Mouse (Mus musculus): Measurements from ENCODE around the gene Actn4. TPM values are rescaled to one million over a fixed set of nuclear protein-coding genes. Genes with fewer than 3 reads are reported as not detected.

Gene Actn4
- polyA plus RNA-seq, 1 experiment from 2014 or later, result 109 TPM

DNA sequence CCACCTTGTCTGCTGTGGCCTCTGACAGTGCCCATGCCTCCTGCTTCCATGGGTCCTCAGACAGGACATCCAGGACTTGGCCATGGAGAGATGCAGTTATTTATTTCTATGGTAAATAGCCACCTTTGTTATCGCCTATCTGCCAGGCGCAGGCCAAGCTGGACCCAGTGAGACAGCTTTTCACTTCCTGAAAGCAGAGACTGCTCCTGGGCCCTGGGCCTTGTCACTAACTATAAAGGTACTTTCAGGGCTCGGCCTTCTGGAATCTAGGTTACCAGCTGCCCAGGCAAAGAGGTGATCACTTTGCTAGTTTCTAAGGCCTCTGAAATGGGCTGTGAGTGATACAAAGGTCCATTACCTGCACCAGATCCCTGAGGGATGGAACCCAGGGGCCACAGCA is 37.3 kb downstream of the Actn4 start:
- H3K27me3 ChIP-seq (ENCODE audit: control insufficient read depth, insufficient read depth, low read length), result no peaks in the 10 kb centered on the region
- no peaks in the 10 kb centered on the region for H3K9me3 ChIP-seq (ENCODE audit: control insufficient read depth, low read length)
- no peak overlapping the region for H3K4me2 ChIP-seq (ENCODE audit: low read depth, low read length)
- H3K36me3 ChIP-seq (ENCODE audit: control insufficient read depth, insufficient read depth, low read length), result no peaks in the 10 kb centered on the region
- no peak overlapping the region for H3K4me3 ChIP-seq (ENCODE audit: low read depth, low read length)
- H3K9ac ChIP-seq (replicated peaks; ENCODE audit: low read depth, low read length), result no peak overlapping the region
- H3K4me1 ChIP-seq (ENCODE audit: control insufficient read depth, insufficient read depth, low read length), result peaks cover 39% of the 10 kb centered on the region
- no peak overlapping the region; the same call in 1 of the 2 replicates for H3K27ac ChIP-seq (ENCODE audit: low read depth, low read length)
- no peak for ATAC-seq (ENCODE audit: low read depth)
- 83% methylated on average over 3 of the region's 3 CpGs for WGBS

DNA sequence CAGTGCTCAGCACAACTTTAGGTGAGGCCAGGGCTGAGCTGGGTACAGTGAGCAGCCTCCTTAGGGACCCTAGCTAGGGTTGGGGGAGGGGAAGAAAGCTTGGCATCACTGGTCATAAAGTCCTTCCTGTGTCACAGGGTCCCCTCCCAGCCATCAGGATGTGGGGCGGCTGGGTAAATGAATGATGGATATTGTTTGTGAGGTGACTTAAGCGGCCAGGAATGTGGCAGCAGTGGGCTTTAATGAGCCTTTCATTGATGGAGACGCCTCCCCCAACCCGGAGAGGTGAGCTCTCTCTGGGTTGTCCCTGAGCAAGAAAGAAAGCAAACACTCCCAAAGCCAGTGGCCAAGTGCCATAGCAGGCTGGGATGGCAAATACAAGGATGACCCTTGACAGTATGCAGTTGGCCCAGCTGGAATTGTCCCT is 38.3 kb downstream of the Actn4 start:
- WGBS, result 2% methylated on average over 4 of the region's 4 CpGs
- no peak for ATAC-seq (ENCODE audit: low read depth)
- no peak overlapping the region for H3K9ac ChIP-seq (replicated peaks; ENCODE audit: low read depth, low read length)

DNA sequence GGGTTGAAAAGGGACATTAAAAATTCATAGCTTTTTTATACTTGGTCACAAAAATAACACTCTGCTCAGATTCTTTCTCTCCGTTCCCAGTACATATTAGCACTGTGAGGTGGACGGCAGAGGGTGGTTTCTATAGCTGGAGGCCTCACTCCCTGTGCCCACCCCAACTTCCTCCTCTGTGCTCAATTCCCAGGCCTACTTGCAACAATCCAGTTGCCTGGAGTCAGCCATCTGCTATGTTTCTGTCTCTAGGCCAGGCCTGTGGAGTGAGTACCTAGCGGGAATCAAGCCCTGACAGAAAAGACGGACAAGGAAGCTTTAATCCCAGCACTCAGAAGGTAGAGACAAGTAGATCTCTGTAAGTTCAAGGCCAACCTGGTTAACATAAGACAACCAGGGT is 39.5 kb downstream of the Actn4 start:
- H3K36me3 ChIP-seq (ENCODE audit: control insufficient read depth, insufficient read depth, low read length), result peaks cover 8% of the 10 kb centered on the region; the same call in 1 of the 2 replicates
- H3K27me3 ChIP-seq (ENCODE audit: control insufficient read depth, insufficient read depth, low read length), result no peaks in the 10 kb centered on the region
- WGBS, result 53% methylated on average over 4 of the region's 4 CpGs
- H3K4me3 ChIP-seq (ENCODE audit: low read depth, low read length), result no peak overlapping the region
- no peak for ATAC-seq (ENCODE audit: low read depth)
- H3K9ac ChIP-seq (replicated peaks; ENCODE audit: low read depth, low read length), result no peak overlapping the region
- no peak overlapping the region for H3K27ac ChIP-seq (ENCODE audit: low read depth, low read length)
- peaks cover 42% of the 10 kb centered on the region for H3K4me1 ChIP-seq (ENCODE audit: control insufficient read depth, insufficient read depth, low read length)
- H3K4me2 ChIP-seq (ENCODE audit: low read depth, low read length), result no peak overlapping the region
- no peaks in the 10 kb centered on the region for H3K9me3 ChIP-seq (ENCODE audit: control insufficient read depth, low read length)

More for the DNA sequence above, 38.3 kb downstream of the Actn4 start:
- Histone ChIP-seq H3K27me3 (ENCODE audit: control insufficient read depth, insufficient read depth, low read length) (no peaks in the 10 kb centered on the region), H3K4me3 (ENCODE audit: low read depth, low read length) (no peak overlapping the region), H3K4me2 (ENCODE audit: low read depth, low read length) (no peak overlapping the region), H3K36me3 (ENCODE audit: control insufficient read depth, insufficient read depth, low read length) (no peaks in the 10 kb centered on the region), H3K4me1 (ENCODE audit: control insufficient read depth, insufficient read depth, low read length) (peaks cover 42% of the 10 kb centered on the region), H3K27ac (ENCODE audit: low read depth, low read length) (peak overlapping the region; percentile 35; the same call in 1 of the 2 replicates), H3K9me3 (ENCODE audit: control insufficient read depth, low read length) (no peaks in the 10 kb centered on the region)

DNA sequence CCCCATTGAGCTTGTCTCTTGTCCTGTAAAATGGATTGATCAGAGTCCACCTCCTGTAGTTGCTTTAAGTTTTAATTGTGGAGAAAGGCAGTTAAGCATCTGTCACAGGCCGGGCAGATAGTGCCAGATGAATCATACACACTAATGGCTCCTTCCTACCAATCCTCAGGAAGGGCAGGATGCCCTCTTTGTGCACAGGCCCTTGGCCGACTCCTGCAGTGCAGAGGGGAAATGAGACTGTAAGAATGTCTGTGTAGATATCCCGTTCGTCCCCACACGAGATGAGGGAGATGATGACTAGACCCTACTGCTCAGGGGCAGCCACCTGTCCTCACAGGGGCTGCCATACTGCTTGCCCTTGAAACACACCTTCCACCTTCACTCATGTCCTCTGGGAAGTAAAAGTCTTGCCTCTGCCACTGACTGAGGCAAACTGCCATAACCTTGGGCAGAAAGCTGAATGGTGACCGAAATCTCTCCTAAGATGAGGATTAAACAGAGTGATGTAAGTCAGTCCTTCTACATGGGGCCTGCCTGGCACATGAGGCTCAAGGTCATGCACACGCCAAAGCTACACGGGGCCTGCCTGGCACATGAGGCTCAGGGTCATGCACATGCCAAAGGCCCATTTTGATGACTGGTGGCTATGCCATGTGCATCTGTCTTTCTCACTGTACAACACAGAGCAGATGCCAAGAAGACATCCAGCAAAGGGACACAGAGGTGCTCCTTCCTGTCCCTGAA is 40.2 kb downstream of the Actn4 start:
- peaks cover 8% of the 10 kb centered on the region; the same call in 1 of the 2 replicates for H3K36me3 ChIP-seq (ENCODE audit: control insufficient read depth, insufficient read depth, low read length)
- 79% methylated on average over 8 of the region's 8 CpGs for WGBS
- ATAC-seq (ENCODE audit: low read depth), result no peak
- no peak overlapping the region for H3K4me2 ChIP-seq (ENCODE audit: low read depth, low read length)
- no peaks in the 10 kb centered on the region for H3K9me3 ChIP-seq (ENCODE audit: control insufficient read depth, low read length)
- no peaks in the 10 kb centered on the region for H3K27me3 ChIP-seq (ENCODE audit: control insufficient read depth, insufficient read depth, low read length)
- H3K4me3 ChIP-seq (ENCODE audit: low read depth, low read length), result no peak overlapping the region
- no peak overlapping the region for H3K27ac ChIP-seq (ENCODE audit: low read depth, low read length)
- peaks cover 42% of the 10 kb centered on the region for H3K4me1 ChIP-seq (ENCODE audit: control insufficient read depth, insufficient read depth, low read length)
- no peak overlapping the region for H3K9ac ChIP-seq (replicated peaks; ENCODE audit: low read depth, low read length)

DNA sequence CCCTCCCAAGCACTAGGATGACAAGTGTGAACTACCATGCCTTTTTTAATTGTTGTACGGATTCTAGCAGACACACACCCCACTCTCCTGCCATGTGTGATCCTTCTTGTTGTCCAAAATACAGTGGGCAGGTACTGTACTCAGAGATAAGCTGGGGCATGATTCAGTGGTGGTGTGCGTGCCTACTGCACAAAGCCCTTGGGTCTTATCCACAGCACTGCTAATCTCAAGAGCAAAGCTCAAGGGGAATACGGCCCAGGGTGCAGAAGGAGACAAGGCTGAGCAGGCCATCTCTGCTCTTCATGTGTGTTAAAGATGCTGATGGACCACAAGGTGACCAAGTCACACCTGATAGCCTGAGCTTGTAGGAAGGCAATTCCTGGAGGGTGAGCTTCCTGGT is 41.0 kb downstream of the Actn4 start:
- Histone ChIP-seq H3K4me2 (ENCODE audit: low read depth, low read length) (no peak overlapping the region), H3K9me3 (ENCODE audit: control insufficient read depth, low read length) (no peaks in the 10 kb centered on the region), H3K27me3 (ENCODE audit: control insufficient read depth, insufficient read depth, low read length) (no peaks in the 10 kb centered on the region), H3K9ac (replicated peaks; ENCODE audit: low read depth, low read length) (no peak overlapping the region), H3K4me1 (ENCODE audit: control insufficient read depth, insufficient read depth, low read length) (peaks cover 42% of the 10 kb centered on the region), H3K4me3 (ENCODE audit: low read depth, low read length) (no peak overlapping the region), H3K27ac (ENCODE audit: low read depth, low read length) (0 out of 2 replicates have a peak overlapping the region, but pooled peaks have one; percentile 3), H3K36me3 (ENCODE audit: control insufficient read depth, insufficient read depth, low read length) (peaks cover 9% of the 10 kb centered on the region; the same call in 1 of the 2 replicates)
- WGBS, result 88% methylated on average over 3 of the region's 3 CpGs
- ATAC-seq (ENCODE audit: low read depth), result no peak

DNA sequence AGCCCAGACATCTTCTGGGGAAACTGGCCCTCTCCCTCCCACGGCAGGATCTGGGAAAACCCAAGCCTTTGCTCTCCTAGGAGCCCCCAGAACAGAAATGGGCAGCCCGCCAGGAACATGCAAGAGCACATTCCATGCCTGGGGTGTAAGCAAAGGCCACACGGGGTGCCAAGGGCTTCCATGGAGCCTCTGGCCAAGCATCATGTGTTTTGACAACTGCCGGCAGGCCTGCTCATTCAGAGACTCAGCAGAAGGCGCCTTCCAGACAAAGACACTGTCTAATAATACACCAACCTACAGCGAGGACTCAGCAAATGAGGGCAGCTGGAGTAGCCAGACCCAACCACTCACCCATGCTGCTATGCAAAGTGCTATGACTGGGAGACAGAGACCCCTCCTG is 42.3 kb downstream of the Actn4 start:
- peak; percentile 49; the same call in 1 of the 2 replicates for ATAC-seq (ENCODE audit: low read depth)
- Histone ChIP-seq H3K4me3 (ENCODE audit: low read depth, low read length) (no peak overlapping the region), H3K27ac (ENCODE audit: low read depth, low read length) (no peak overlapping the region), H3K9me3 (ENCODE audit: control insufficient read depth, low read length) (no peaks in the 10 kb centered on the region), H3K27me3 (ENCODE audit: control insufficient read depth, insufficient read depth, low read length) (no peaks in the 10 kb centered on the region), H3K4me1 (ENCODE audit: control insufficient read depth, insufficient read depth, low read length) (peaks cover 29% of the 10 kb centered on the region), H3K9ac (replicated peaks; ENCODE audit: low read depth, low read length) (no peak overlapping the region), H3K36me3 (ENCODE audit: control insufficient read depth, insufficient read depth, low read length) (peaks cover 23% of the 10 kb centered on the region), H3K4me2 (ENCODE audit: low read depth, low read length) (no peak overlapping the region)
- 35% methylated on average over 6 of the region's 6 CpGs for WGBS

DNA sequence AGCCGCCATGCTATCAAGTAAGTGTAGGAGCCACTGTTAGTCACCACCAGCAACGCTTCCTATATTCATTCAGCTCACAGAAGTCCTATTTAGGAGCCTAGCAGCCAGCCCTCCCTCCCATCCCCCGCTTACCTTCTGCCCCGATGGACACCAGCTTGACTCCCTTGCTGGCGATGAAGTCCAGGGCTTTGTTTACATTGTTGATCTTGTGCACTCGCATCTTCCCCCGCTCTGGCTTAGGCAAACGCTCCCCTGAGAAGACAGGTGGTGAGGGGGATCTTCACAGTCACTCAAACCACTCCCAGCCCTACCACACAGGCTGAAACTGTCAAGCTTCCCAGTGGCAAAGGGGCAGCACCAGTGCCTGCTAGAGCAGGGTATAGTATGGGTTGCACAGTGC is 43.6 kb downstream of the Actn4 start:
- Histone ChIP-seq H3K36me3 (ENCODE audit: control insufficient read depth, insufficient read depth, low read length) (peaks cover 29% of the 10 kb centered on the region), H3K9ac (replicated peaks; ENCODE audit: low read depth, low read length) (no peak overlapping the region), H3K4me3 (ENCODE audit: low read depth, low read length) (no peak overlapping the region), H3K4me2 (ENCODE audit: low read depth, low read length) (no peak overlapping the region), H3K9me3 (ENCODE audit: control insufficient read depth, low read length) (no peaks in the 10 kb centered on the region), H3K4me1 (ENCODE audit: control insufficient read depth, insufficient read depth, low read length) (peaks cover 17% of the 10 kb centered on the region), H3K27ac (ENCODE audit: low read depth, low read length) (peak overlapping the region; percentile 16; the same call in 1 of the 2 replicates), H3K27me3 (ENCODE audit: control insufficient read depth, insufficient read depth, low read length) (no peaks in the 10 kb centered on the region)
- no peak for ATAC-seq (ENCODE audit: low read depth)
- WGBS, result 74% methylated on average over 8 of the region's 8 CpGs

DNA sequence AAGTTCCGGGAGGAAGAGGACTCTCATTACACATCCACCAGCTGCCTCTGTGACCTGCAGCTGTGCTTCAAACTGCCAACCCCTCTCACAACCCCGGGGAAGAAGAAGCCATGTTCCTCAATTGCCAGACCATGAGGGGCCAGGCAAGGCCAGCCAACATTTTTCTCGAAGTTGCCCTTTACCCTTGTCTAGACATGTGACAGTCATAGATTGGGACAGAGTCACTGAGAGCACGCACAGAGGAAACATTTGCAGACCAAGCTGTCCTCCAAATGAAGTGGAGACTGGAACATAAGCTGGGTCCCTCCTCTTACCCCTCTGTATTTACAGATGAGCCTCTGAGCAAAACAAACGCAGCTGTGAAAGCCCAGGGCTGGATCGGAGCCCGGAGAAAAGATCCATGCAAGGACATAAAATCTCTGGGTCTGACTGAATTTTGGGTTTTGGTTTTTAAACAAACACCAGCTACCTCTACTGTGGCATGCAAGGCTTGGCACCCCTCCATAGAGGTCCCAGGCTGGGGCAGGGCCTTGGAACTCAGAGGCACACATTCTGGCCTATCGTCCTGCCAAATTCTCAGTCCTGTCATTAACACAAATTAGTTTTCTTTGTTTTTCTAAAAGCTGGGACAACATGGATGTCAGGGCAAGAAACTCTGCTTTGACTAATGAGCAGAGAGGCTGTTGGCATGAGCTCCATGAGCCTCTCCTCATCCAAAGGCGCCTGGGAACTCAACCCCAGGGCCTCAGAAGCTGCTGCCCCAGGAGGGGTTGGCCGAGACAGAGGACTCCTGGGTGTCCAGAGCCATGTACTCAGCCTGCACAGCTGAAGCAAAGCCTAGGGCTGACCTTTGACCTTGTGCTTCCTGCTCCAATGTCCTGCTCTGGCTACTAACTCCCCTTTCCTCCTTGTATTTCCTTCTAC is 44.4 kb downstream of the Actn4 start:
- Histone ChIP-seq H3K9me3 (ENCODE audit: control insufficient read depth, low read length) (no peaks in the 10 kb centered on the region), H3K36me3 (ENCODE audit: control insufficient read depth, insufficient read depth, low read length) (peaks cover 34% of the 10 kb centered on the region), H3K27ac (ENCODE audit: low read depth, low read length) (0 out of 2 replicates have a peak overlapping the region, but pooled peaks have one; percentile 2), H3K27me3 (ENCODE audit: control insufficient read depth, insufficient read depth, low read length) (no peaks in the 10 kb centered on the region), H3K4me1 (ENCODE audit: control insufficient read depth, insufficient read depth, low read length) (peaks cover 9% of the 10 kb centered on the region; the same call in 1 of the 2 replicates), H3K4me3 (ENCODE audit: low read depth, low read length) (no peak overlapping the region), H3K9ac (replicated peaks; ENCODE audit: low read depth, low read length) (no peak overlapping the region), H3K4me2 (ENCODE audit: low read depth, low read length) (no peak overlapping the region)
- no peak for ATAC-seq (ENCODE audit: low read depth)
- 74% methylated on average over 10 of the region's 10 CpGs for WGBS

DNA sequence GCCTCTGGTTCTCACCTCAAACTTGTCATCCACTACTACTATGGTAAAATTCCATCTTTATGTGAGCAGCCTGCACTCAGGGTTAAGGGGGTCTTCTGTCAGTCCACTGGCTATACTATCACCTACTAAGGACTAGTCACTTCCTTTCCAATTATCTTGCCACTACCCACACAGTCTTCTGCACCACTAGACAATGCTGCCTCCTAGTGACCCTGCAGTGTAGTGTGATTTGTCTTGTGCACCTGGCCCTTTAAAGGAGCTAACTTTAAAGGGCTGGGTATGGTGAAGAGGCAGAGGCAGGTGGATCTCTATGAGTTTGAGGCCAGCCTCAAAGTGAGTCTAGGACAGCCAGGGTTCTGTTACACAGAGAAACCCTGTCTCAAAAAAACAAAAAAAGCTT is 45.6 kb downstream of the Actn4 start:
- Histone ChIP-seq H3K4me3 (ENCODE audit: low read depth, low read length) (no peak overlapping the region), H3K36me3 (ENCODE audit: control insufficient read depth, insufficient read depth, low read length) (peaks cover 46% of the 10 kb centered on the region), H3K4me1 (ENCODE audit: control insufficient read depth, insufficient read depth, low read length) (peaks cover 7% of the 10 kb centered on the region; the same call in 1 of the 2 replicates), H3K27ac (ENCODE audit: low read depth, low read length) (no peak overlapping the region), H3K9ac (replicated peaks; ENCODE audit: low read depth, low read length) (no peak overlapping the region), H3K27me3 (ENCODE audit: control insufficient read depth, insufficient read depth, low read length) (no peaks in the 10 kb centered on the region), H3K4me2 (ENCODE audit: low read depth, low read length) (no peak overlapping the region), H3K9me3 (ENCODE audit: control insufficient read depth, low read length) (no peaks in the 10 kb centered on the region)
- no peak for ATAC-seq (ENCODE audit: low read depth)
